Mouse (Mus musculus) megakaryocyte-erythroid progenitor cell, adult 5-6 weeks (primary cell): ENCODE results near the gene Kif28. TPM values are rescaled to one million over a fixed set of nuclear protein-coding genes. Genes with fewer than 3 reads are reported as not detected.
A peak's percentile ranks its signal among the peaks of the same experiment; 100 is the strongest.
"Not testable (repeated sequence)": the region's sequence is repeated elsewhere in the genome, so short reads cannot be mapped to it uniquely, and the experiment has no call there.

Source experiments
- ATAC-seq: replicated peaks from 2 replicates; pipeline ENCODE4 v1.8.0; 2016; ENCODE audit warnings: mild to moderate bottlenecking, inconsistent platforms; ENCODE audit not compliant: severe bottlenecking, poor library complexity, low FRiP score, low TSS enrichment
- total RNA-seq, 2 experiments: library from RNA; stranded (forward) in 1 of 2; stranded (reverse) in 1 of 2; fragments of 200-1000, 215-1000 nt in 1 of 2; fragments of >200 nt in 1 of 2; fragmentation: Nextera tagmentation in 1 of 2; gene quantifications; 2 replicates each; pipeline ENCODE4 v1.2.3; 2014 to 2017

The Kif28 gene
- total RNA-seq, 2 experiments from 2014 or later, result not detected

DNA sequence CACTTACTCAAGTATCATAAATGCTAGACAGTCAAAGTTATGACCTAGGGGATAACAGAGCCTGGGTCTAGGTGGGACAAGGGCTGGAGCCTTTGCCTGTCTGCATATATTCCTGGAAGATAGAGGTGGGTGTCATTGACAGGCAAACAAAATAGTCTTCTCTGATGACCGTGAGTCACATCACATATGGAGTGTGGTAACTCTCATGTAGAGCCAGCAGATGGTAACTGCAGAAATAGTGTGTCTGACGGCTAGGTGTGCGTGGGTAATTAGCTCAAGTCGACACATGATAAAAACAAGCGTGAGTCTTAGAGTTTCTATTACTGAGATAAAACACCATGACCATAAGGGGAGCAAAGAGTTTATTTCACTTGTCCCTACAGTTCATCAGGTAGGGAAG lies 82.0 kb downstream of the Kif28 start:
- ATAC-seq, result no peak

DNA sequence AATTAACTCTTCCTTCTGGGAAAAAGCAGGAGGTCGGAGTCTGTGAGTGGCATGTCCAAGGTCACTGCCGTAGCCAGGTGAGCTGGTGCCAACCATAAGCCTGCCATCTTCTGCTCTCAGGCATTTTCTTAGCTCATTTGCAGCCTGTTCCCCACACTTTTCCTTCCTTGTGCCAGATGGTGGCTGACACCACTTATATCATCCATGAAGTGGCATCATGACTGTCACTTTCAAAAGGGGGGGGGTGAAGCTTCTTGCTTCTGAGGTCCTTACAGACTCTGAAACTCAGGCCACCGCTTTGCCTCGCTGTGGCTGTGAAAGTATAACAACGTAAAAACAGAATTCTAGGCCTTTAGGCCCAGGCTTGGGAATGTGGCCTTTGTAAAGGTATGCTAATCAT lies 93.8 kb downstream of the Kif28 start:
- no peak for ATAC-seq

DNA sequence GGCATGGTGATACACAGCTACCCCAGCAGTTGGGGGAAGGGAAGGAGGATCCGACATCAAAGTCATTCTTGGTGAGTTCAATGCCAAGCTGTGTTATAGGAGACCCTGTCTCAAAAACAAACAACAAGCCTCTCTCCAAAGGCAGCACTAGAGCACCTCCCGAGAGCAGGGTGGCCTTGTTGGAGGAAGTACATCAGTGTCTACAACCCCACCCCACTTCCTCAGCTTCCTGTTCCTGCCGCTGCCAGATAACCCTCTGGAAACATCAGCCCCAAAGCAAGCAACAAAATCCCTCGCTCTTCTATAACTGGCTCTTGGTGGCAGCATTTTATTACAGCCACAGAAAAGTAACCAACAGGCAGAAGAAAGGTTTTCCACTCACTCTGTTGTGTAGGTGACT lies 94.8 kb downstream of the Kif28 start:
- no peak for ATAC-seq

DNA sequence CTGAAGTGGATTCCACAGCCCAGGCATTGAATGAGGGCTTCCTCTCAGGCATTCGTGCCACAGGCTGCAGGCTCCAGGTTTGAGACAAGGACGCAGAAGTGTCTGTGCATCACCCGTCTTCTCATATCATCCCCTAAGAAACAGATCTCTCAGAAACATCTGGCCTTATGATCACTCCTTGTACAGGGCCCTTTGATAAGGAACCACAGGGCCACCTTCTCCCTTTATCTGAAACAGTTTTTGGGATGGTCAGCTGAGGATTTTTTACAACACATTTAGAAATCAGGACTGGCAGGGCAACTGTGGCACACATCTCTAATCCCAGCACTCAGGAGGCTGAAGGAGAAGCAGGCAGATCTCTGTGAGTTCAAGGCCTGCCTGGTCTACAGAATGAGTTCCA lies 95.7 kb downstream of the Kif28 start:
- peak; percentile 78 for ATAC-seq

DNA sequence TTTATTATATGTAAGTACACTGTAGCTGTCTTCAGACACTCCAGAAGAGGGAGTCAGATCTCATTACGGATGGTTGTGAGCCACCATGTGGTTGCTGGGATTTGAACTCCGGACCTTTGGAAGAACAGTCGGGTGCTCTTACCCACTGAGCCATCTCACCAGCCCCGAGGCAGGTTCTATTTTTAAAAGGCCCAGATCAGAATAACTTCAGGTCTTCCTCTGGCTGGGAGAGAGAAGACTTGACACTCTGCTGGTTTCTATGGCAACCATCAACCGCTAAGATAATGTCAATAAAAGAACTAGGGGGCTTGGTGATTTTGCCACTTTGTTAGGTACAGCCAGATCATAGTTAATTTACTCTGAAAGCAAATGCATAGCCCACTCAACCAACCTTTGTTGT lies 96.4 kb downstream of the Kif28 start:
- ATAC-seq, result not testable (repeated sequence)

DNA sequence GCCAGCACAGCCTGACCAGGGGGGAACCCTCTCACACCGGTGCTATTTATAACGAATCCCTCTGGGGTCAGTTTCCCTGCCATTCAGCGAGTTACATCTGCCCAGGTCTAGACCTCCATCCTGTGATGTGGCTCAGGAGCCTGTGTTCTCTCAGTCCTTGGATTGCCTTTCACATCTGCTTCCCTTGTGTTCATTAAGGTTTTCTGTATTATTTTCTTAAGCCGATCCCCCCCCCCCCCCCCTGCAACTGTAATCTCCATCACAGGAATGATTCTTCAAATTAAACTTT lies 99.1 kb downstream of the Kif28 start:
- ATAC-seq, result peak; percentile 36

Other genes with a start within 250 kb of the Kif28 start
- 32.2 and 48.9 TPM in 2 replicates for gene Smyd3, start 227.2 kb downstream of the Kif28 start, total RNA-seq (2014; fragmentation: Nextera tagmentation)
- gene Smyd3, start 227.2 kb downstream of the Kif28 start, total RNA-seq (2017), result 22.6 and 25.8 TPM in 2 replicates
- 30.4 and 44.8 TPM in 2 replicates for gene Tfb2m, start 199.0 kb downstream of the Kif28 start, total RNA-seq (2014; fragmentation: Nextera tagmentation)
- 57.7 and 77.9 TPM in 2 replicates for gene Tfb2m, start 199.0 kb downstream of the Kif28 start, total RNA-seq (2017)
- gene Cnst, start 198.9 kb downstream of the Kif28 start, total RNA-seq (2014; fragmentation: Nextera tagmentation), result 18.3 and 21.0 TPM in 2 replicates
- gene Cnst, start 198.9 kb downstream of the Kif28 start, total RNA-seq (2017), result 16.3 and 18.4 TPM in 2 replicates
- gene Sccpdh, start 77.1 kb downstream of the Kif28 start, total RNA-seq (2014; fragmentation: Nextera tagmentation), result 1.4 and 5.1 TPM in 2 replicates
- 13.2 and 26.4 TPM in 2 replicates for gene Sccpdh, start 77.1 kb downstream of the Kif28 start, total RNA-seq (2017)
- gene Gm10518, start 58.1 kb upstream of the Kif28 start, total RNA-seq (2014; fragmentation: Nextera tagmentation), result 0.94 TPM in 1 of 2 replicates, not detected in the other
- 0.09 and 1.9 TPM in 2 replicates for gene Gm10518, start 58.1 kb upstream of the Kif28 start, total RNA-seq (2017)
- 145 and 151 TPM in 2 replicates for gene Ahctf1, start 58.4 kb upstream of the Kif28 start, total RNA-seq (2014; fragmentation: Nextera tagmentation)
- 189 and 190 TPM in 2 replicates for gene Ahctf1, start 58.4 kb upstream of the Kif28 start, total RNA-seq (2017)
- 34.5 and 34.6 TPM in 2 replicates for gene Cdc42bpa, start 215.2 kb upstream of the Kif28 start, total RNA-seq (2014; fragmentation: Nextera tagmentation)
- gene Cdc42bpa, start 215.2 kb upstream of the Kif28 start, total RNA-seq (2017), result 25.1 and 29.7 TPM in 2 replicates